Mouse (Mus musculus) embryonic facial prominence, embryonic 14.5 days (tissue): ENCODE measurements at regions not wholly inside any gene's neighbourhood (a gene's known extent, or its start where the extent isn't known, plus 50 kb on each side); places are given as distances from the start of the nearest gene placed in this dataset.

Experiments used
- ATAC-seq: fragments of 200-750 bp; cut with Nextera tagmentation; 2 replicates; pipeline ENCODE4 v1.8.0; 2017; ENCODE audit warnings: low read depth, moderate number of reproducible peaks, moderate TSS enrichment
- DNase-seq: peaks from one replicate; pipeline ENCODE4 v3.0.0-alpha.2; 2015; ENCODE audit warnings: low spot score
- H3K27ac ChIP-seq: fragments of 300-500 bp; sonication (generic); replicated peaks from 2 replicates; pipeline ENCODE4 v1.5.1; 2014; ENCODE audit warnings: low read depth, mild to moderate bottlenecking, low read length, moderate library complexity
- H3K27me3 ChIP-seq: fragments of 300-500 bp; sonication (generic); replicated peaks from 2 replicates; pipeline ENCODE4 v1.6.1; 2014; ENCODE audit warnings: low read length; ENCODE audit not compliant: control insufficient read depth, insufficient read depth
- H3K36me3 ChIP-seq: fragments of 300-500 bp; sonication (generic); 2 replicates; pipeline ENCODE4 v1.6.1; 2014; ENCODE audit warnings: low read length, mixed read lengths; ENCODE audit not compliant: control insufficient read depth, insufficient read depth
- H3K4me1 ChIP-seq: fragments of 300-500 bp; sonication (generic); 2 replicates; pipeline ENCODE4 v1.6.1; 2014; ENCODE audit warnings: antibody characterized with exemption, low read length; ENCODE audit not compliant: control insufficient read depth, insufficient read depth
- H3K4me2 ChIP-seq: fragments of 300-500 bp; sonication (generic); 2 replicates; pipeline ENCODE4 v1.6.1; 2014; ENCODE audit warnings: low read depth, mild to moderate bottlenecking, low read length, moderate library complexity, mixed read lengths
- H3K4me3 ChIP-seq: fragments of 300-500 bp; sonication (generic); 2 replicates; pipeline ENCODE4 v1.5.1; 2014; ENCODE audit warnings: low read depth, mild to moderate bottlenecking, low read length
- H3K9ac ChIP-seq: fragments of 300-500 bp; sonication (generic); 2 replicates; pipeline ENCODE4 v1.6.1; 2014; ENCODE audit warnings: low read depth, mild to moderate bottlenecking, low read length, moderate library complexity, mixed read lengths
- H3K9me3 ChIP-seq: fragments of 300-500 bp; sonication (generic); 2 replicates; pipeline ENCODE4 v1.6.1; 2016; ENCODE audit warnings: low read length; ENCODE audit not compliant: control insufficient read depth
- WGBS: fragments of 180-500 bp; shearing (Covaris S2); extraction: QIAGEN DNeasy Blood & Tissue Kit; methylation state at CpG from one replicate; pipeline ENCODE4 v1.1.7; 2014; 5-methylcytosine and 5-hydroxymethylcytosine counted together

- Histone ChIP-seq H3K9me3 (no peaks in the 10 kb centered on the region), H3K27ac (no peak overlapping the region), H3K4me1 (0 out of 2 replicates have a peak, but pooled peaks cover 10% of the 10 kb centered on the region), H3K36me3 (no peaks in the 10 kb centered on the region), H3K4me3 (no peak overlapping the region), H3K27me3 (no peaks in the 10 kb centered on the region), H3K4me2 (no peak overlapping the region), H3K9ac (no peak overlapping the region)
- DNase-seq = no peak
- no peak for ATAC-seq
- 80% methylated on average over 9 of the region's 9 CpGs for WGBS
These were observed 79.9 kb upstream of the Klf9 start for GRCm38 (mm10) chr19:23061081-23061640.

DNA sequence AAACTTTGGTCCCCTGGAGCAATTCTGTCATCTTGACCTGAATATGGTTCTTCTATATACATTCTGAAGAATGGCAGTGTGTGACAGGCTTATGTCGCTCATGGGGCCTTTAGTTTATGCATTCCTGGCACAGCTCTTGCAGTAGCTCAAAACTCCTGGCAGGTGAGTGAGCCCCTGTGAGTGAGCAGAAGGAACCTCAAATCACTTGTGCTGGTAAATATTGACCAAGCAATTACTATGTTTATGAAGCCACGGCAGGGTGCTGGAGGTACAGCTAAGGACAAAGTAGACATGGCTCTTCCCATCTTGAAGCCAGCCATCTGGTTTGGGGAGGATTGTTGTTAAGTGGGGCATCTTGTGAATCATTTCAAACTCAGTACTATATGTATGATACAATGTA, 79.1 kb upstream of the Klf9 start:
- 73% methylated on average over 2 of the region's 2 CpGs for WGBS
- Histone ChIP-seq H3K4me3 (no peak overlapping the region), H3K27ac (no peak overlapping the region), H3K27me3 (no peaks in the 10 kb centered on the region), H3K4me2 (no peak overlapping the region), H3K9me3 (no peaks in the 10 kb centered on the region), H3K36me3 (no peaks in the 10 kb centered on the region), H3K4me1 (0 out of 2 replicates have a peak, but pooled peaks cover 9% of the 10 kb centered on the region), H3K9ac (no peak overlapping the region)
- DNase-seq (no peak), ATAC-seq (no peak)

- no peak overlapping the region for H3K4me2 ChIP-seq
- H3K36me3 ChIP-seq = no peaks in the 10 kb centered on the region
- H3K4me1 ChIP-seq = 0 out of 2 replicates have a peak, but pooled peaks cover 1% of the 10 kb centered on the region
- 78% methylated on average over 5 of the region's 5 CpGs for WGBS
- no peaks in the 10 kb centered on the region for H3K9me3 ChIP-seq
- no peak overlapping the region for H3K9ac ChIP-seq
- ATAC-seq = no peak
- no peak for DNase-seq
- H3K4me3 ChIP-seq = no peak overlapping the region
- no peaks in the 10 kb centered on the region for H3K27me3 ChIP-seq
- H3K27ac ChIP-seq = no peak overlapping the region
These were observed 78.2 kb upstream of the Klf9 start for GRCm38 (mm10) chr19:23062851-23063250.

- 74% methylated on average over 5 of the region's 5 CpGs for WGBS
- Histone ChIP-seq H3K4me1 (no peaks in the 10 kb centered on the region), H3K4me3 (no peak overlapping the region)
These were observed 75.5 kb upstream of the Klf9 start for GRCm38 (mm10) chr19:23065548-23065947.

GRCm38 (mm10) chr19:23066726-23067125, 74.3 kb upstream of the Klf9 start:
- H3K9me3 ChIP-seq = no peaks in the 10 kb centered on the region
- H3K4me1 ChIP-seq = no peaks in the 10 kb centered on the region
- H3K4me2 ChIP-seq = no peak overlapping the region
- ATAC-seq (no peak), DNase-seq (no peak)
- H3K4me3 ChIP-seq = no peak overlapping the region
- no peaks in the 10 kb centered on the region for H3K27me3 ChIP-seq
- 100% methylated on average over 2 of the region's 2 CpGs for WGBS
- H3K27ac ChIP-seq = no peak overlapping the region
- no peaks in the 10 kb centered on the region for H3K36me3 ChIP-seq
- H3K9ac ChIP-seq = no peak overlapping the region

More at GRCm38 (mm10) chr19:23065548-23065947, 75.5 kb upstream of the Klf9 start:
- Histone ChIP-seq H3K36me3 (no peaks in the 10 kb centered on the region), H3K27ac (no peak overlapping the region), H3K27me3 (no peaks in the 10 kb centered on the region), H3K9ac (no peak overlapping the region), H3K9me3 (no peaks in the 10 kb centered on the region), H3K4me2 (no peak overlapping the region)
- ATAC-seq (no peak), DNase-seq (no peak)

GRCm38 (mm10) chr19:23068600-23068999, 72.4 kb upstream of the Klf9 start:
- H3K4me2 ChIP-seq = no peak overlapping the region
- no peak overlapping the region for H3K4me3 ChIP-seq
- DNase-seq (no peak), ATAC-seq (no peak)
- no peaks in the 10 kb centered on the region for H3K27me3 ChIP-seq
- 90% methylated on average over 3 of the region's 3 CpGs for WGBS
- H3K27ac ChIP-seq = no peak overlapping the region
- no peaks in the 10 kb centered on the region for H3K9me3 ChIP-seq
- no peaks in the 10 kb centered on the region for H3K36me3 ChIP-seq
- H3K4me1 ChIP-seq = no peaks in the 10 kb centered on the region
- no peak overlapping the region for H3K9ac ChIP-seq

DNA sequence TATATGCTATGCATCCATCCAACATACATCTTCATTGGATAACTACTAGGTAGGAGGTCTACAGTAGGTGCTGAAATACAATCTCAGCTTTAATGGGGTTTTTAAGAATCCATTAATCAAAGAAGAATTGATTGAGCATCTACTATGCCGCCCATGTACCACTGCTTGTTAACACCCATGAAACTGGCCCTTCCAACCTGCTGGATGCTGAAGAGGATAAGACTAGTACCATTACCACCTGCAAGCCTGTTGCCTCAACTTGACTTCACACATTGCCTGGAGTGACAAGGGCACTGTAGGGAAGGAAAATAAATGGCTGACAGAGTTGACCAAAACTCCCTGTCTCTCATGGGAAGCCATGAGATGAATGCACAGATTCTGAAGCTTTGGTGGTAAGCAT, 71.4 kb upstream of the Klf9 start:
- no peak overlapping the region for H3K4me2 ChIP-seq
- no peaks in the 10 kb centered on the region for H3K4me1 ChIP-seq
- 89% methylated on average over 1 of the region's 1 CpGs for WGBS
- ATAC-seq = no peak
- H3K9me3 ChIP-seq = no peaks in the 10 kb centered on the region
- H3K27me3 ChIP-seq = no peaks in the 10 kb centered on the region
- H3K9ac ChIP-seq = no peak overlapping the region
- DNase-seq = no peak
- H3K4me3 ChIP-seq = no peak overlapping the region
- no peaks in the 10 kb centered on the region for H3K36me3 ChIP-seq
- no peak overlapping the region for H3K27ac ChIP-seq

DNA sequence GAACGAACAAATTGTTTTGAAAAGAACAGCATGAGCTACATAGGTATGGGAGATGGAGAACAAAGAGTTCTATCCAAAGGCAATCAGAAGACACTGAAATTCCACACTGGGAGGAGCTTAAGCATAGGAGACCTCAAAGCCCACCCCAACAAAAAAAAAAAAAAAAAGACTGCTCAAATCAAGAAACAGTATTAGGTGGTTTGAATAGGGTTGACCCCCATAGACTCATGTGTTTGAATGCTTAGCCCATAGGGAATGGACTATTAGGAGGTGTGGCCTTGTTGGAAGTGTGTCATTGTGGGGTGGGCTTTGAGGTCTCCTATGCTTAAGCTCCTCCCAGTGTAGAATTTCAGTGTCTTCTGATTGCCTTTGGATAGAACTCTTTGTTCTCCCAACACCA, 70.0 kb upstream of the Klf9 start:
- DNase-seq = no peak
- Histone ChIP-seq H3K4me2 (no peak overlapping the region), H3K36me3 (no peaks in the 10 kb centered on the region), H3K27me3 (no peaks in the 10 kb centered on the region), H3K4me3 (no peak overlapping the region), H3K27ac (no peak overlapping the region), H3K9ac (no peak overlapping the region), H3K4me1 (0 out of 2 replicates have a peak, but pooled peaks cover 5% of the 10 kb centered on the region), H3K9me3 (no peaks in the 10 kb centered on the region)
- WGBS = 81% methylated on average over 1 of the region's 1 CpGs
- ATAC-seq = no peak
